Mouse (Mus musculus) thymus, postnatal 10 days (tissue): ENCODE measurements around the gene Ifna6.
"Not testable (repeated sequence)": the region's sequence is repeated elsewhere in the genome, so short reads cannot be mapped to it uniquely, and the experiment has no call there.

ENCODE experiments used
- DNase-seq, 2 experiments: peaks; one replicate each; pipeline ENCODE4 v3.0.0; 2021; ENCODE audit warnings: low spot score in 2 of 2

The Ifna6 gene

DNA sequence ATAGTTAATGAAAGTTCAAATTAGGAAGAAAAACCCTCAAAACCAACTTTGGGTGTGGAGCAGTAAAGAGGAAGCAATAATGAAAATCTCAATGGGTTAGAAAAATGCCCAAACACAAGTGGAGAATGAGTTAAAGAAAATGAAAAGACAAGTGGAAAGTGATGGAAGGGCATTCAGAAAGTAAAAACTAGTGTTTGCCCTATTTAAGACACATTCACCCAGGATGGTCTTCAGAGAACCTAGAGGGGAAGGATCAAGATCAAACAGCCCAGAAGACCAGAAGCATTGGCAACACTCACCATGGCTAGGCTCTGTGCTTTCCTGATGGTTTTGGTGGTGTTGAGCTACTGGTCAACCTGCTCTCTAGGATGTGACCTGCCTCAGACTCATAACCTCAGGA, at the start of gene Ifna6:
Gene Ifna6 (plus strand): TSS at position 301 of the 400 bp plus-strand sequence.
- not testable (repeated sequence) for DNase-seq

DNA sequence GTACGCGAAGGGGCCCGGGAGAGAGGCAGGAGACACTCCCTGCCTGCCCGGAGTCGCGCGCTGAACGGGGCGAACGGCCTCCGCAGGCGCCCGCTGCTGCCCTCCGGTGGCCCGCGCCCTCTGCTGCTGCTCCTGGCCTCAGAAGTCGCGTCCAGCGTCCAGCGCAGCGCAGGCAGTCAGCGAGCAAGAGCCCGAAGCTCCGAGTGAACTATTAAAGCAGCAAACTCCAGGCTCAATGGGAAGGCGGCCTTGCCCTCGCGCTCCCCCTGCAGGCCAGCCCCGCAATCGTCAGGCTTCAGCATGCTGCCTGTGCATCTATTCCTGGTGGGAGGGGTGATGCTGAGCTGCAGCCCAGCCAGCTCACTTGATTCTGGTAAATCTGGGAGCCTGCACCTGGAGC, 47.7 kb upstream of the Ifna6 start, which contains the start of gene Gm13272:
Gene Gm13272 (plus strand): TSS at position 301 of the 400 bp plus-strand sequence.
- not testable (repeated sequence) for DNase-seq

DNA sequence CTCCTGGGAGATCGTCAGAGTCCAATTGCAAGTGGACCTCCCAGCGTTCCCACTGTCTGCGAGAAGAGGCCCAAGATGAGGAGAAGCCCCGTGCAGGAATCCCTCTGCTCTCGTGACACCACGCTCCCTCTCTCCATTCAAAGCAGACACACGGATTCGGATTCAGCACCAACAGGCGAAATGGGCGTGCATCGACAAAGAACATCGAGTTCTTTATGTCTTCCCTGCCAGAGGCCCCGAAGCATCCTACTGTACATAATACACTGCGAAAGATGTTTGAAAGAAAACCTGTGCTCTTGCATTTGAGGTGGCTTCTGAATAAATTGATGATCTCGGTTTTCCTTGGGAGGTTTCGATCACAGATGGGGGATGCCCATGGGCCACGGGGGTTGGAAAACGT, 46.9 kb upstream of the Ifna6 start:
- not testable (repeated sequence) for DNase-seq

DNA sequence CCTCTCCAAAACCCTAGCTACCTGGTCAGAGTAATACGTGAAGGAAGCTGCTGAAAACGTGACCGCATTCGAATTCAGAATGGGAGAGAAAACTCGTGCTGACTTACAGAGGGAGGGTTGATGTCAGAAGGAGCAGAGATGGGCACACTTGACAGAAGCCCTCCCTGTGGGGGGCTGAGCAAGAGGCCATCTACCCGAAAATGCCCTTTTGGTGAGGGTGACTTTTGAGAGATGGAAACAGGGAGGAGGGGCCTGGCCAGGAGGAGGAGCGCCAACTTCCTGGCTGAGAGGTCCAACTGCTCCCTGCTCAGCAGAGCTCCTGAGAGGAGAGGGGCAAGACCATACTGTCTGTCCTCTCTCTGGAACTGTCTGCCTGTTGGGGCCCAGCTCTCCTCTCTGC, 45.4 kb upstream of the Ifna6 start, which contains the start of gene Ifnz:
Gene Ifnz (plus strand): TSS at position 301 of the 400 bp plus-strand sequence.
- DNase-seq = not testable (repeated sequence)

DNA sequence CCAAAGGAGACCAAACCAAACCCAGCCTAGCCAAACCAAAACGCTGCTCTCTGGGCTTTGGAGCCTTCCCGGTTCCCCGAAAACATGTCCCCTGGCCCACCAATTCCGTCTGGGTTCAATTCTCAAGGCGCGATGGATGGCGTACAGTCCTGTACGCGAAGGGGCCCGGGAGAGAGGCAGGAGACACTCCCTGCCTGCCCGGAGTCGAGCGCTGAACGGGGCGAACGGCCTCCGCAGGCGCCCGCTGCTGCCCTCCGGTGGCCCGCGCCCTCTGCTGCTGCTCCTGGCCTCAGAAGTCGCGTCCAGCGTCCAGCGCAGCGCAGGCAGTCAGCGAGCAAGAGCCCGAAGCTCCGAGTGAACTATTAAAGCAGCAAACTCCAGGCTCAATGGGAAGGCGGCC, 44.9 kb upstream of the Ifna6 start:
- DNase-seq = not testable (repeated sequence)

DNA sequence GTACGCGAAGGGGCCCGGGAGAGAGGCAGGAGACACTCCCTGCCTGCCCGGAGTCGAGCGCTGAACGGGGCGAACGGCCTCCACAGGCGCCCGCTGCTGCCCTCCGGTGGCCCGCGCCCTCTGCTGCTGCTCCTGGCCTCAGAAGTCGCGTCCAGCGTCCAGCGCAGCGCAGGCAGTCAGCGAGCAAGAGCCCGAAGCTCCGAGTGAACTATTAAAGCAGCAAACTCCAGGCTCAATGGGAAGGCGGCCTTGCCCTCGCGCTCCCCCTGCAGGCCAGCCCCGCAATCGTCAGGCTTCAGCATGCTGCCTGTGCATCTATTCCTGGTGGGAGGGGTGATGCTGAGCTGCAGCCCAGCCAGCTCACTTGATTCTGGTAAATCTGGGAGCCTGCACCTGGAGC, 41.8 kb upstream of the Ifna6 start, which contains the start of gene Gm13276:
Gene Gm13276 (plus strand): TSS at position 301 of the 400 bp plus-strand sequence.
- DNase-seq = not testable (repeated sequence)

DNA sequence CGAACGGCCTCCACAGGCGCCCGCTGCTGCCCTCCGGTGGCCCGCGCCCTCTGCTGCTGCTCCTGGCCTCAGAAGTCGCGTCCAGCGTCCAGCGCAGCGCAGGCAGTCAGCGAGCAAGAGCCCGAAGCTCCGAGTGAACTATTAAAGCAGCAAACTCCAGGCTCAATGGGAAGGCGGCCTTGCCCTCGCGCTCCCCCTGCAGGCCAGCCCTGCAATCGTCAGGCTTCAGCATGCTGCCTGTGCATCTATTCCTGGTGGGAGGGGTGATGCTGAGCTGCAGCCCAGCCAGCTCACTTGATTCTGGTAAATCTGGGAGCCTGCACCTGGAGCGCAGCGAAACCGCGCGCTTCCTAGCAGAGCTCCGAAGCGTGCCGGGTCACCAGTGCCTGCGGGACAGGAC, 38.8 kb upstream of the Ifna6 start, which contains the start of gene Gm13277:
Gene Gm13277 (plus strand): TSS at position 231 of the 400 bp plus-strand sequence.
- peak; percentile 61 to 66 for DNase-seq

DNA sequence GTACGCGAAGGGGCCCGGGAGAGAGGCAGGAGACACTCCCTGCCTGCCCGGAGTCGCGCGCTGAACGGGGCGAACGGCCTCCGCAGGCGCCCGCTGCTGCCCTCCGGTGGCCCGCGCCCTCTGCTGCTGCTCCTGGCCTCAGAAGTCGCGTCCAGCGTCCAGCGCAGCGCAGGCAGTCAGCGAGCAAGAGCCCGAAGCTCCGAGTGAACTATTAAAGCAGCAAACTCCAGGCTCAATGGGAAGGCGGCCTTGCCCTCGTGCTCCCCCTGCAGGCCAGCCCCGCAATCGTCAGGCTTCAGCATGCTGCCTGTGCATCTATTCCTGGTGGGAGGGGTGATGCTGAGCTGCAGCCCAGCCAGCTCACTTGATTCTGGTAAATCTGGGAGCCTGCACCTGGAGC, 36.0 kb upstream of the Ifna6 start, which contains the start of gene Gm13278:
Gene Gm13278 (plus strand): TSS at position 301 of the 400 bp plus-strand sequence.
- not testable (repeated sequence) for DNase-seq

DNA sequence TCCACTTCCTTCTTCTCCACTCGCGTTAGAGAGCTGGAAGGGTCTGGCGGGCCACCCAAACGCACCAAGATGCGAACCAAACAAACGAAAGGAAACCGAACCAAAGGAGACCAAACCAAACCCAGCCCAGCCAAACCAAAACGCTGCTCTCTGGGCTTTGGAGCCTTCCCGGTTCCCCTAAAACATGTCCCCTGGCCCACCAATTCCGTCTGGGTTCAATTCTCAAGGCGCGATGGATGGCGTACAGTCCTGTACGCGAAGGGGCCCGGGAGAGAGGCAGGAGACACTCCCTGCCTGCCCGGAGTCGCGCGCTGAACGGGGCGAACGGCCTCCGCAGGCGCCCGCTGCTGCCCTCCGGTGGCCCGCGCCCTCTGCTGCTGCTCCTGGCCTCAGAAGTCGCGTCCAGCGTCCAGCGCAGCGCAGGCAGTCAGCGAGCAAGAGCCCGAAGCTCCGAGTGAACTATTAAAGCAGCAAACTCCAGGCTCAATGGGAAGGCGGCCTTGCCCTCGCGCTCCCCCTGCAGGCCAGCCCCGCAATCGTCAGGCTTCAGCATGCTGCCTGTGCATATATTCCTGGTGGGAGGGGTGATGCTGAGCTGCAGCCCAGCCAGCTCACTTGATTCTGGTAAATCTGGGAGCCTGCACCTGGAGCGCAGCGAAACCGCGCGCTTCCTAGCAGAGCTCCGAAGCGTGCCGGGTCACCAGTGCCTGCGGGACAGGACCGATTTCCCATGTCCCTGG, 33.1 kb upstream of the Ifna6 start, which contains the start of gene Gm13275:
Gene Gm13275 (plus strand): TSS at position 552 of the 740 bp plus-strand sequence.
- DNase-seq = peak; percentile 57 to 69

DNA sequence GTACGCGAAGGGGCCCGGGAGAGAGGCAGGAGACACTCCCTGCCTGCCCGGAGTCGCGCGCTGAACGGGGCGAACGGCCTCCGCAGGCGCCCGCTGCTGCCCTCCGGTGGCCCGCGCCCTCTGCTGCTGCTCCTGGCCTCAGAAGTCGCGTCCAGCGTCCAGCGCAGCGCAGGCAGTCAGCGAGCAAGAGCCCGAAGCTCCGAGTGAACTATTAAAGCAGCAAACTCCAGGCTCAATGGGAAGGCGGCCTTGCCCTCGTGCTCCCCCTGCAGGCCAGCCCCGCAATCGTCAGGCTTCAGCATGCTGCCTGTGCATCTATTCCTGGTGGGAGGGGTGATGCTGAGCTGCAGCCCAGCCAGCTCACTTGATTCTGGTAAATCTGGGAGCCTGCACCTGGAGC, 30.1 kb upstream of the Ifna6 start, which contains the start of gene Gm13279:
Gene Gm13279 (plus strand): TSS at position 301 of the 400 bp plus-strand sequence.
- DNase-seq = not testable (repeated sequence)

DNA sequence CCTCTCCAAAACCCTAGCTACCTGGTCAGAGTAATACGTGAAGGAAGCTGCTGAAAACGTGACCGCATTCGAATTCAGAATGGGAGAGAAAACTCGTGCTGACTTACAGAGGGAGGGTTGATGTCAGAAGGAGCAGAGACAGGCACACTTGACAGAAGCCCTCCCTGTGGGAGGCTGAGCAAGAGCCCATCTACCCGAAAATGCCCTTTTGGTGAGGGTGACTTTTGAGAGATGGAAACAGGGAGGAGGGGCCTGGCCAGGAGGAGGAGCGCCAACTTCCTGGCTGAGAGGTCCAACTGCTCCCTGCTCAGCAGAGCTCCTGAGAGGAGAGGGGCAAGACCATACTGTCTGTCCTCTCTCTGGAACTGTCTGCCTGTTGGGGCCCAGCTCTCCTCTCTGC, 27.9 kb upstream of the Ifna6 start, which contains the start of gene Gm13285:
Gene Gm13285 (plus strand): TSS at position 301 of the 400 bp plus-strand sequence.
- DNase-seq = not testable (repeated sequence)

DNA sequence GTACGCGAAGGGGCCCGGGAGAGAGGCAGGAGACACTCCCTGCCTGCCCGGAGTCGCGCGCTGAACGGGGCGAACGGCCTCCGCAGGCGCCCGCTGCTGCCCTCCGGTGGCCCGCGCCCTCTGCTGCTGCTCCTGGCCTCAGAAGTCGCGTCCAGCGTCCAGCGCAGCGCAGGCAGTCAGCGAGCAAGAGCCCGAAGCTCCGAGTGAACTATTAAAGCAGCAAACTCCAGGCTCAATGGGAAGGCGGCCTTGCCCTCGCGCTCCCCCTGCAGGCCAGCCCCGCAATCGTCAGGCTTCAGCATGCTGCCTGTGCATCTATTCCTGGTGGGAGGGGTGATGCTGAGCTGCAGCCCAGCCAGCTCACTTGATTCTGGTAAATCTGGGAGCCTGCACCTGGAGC, 24.3 kb upstream of the Ifna6 start, which contains the start of gene Gm13287:
Gene Gm13287 (plus strand): TSS at position 301 of the 400 bp plus-strand sequence.
- DNase-seq = not testable (repeated sequence)

DNA sequence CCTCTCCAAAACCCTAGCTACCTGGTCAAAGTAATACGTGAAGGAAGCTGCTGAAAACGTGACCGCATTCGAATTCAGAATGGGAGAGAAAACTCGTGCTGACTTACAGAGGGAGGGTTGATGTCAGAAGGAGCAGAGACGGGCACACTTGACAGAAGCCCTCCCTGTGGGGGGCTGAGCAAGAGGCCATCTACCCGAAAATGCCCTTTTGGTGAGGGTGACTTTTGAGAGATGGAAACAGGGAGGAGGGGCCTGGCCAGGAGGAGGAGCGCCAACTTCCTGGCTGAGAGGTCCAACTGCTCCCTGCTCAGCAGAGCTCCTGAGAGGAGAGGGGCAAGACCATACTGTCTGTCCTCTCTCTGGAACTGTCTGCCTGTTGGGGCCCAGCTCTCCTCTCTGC, 22.0 kb upstream of the Ifna6 start, which contains the start of gene Gm13288:
Gene Gm13288 (plus strand): TSS at position 301 of the 400 bp plus-strand sequence.
- DNase-seq = not testable (repeated sequence)

DNA sequence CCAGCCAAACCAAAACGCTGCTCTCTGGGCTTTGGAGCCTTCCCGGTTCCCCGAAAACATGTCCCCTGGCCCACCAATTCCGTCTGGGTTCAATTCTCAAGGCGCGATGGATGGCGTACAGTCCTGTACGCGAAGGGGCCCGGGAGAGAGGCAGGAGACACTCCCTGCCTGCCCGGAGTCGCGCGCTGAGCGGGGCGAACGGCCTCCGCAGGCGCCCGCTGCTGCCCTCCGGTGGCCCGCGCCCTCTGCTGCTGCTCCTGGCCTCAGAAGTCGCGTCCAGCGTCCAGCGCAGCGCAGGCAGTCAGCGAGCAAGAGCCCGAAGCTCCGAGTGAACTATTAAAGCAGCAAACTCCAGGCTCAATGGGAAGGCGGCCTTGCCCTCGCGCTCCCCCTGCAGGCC, 21.5 kb upstream of the Ifna6 start:
- DNase-seq = not testable (repeated sequence)

DNA sequence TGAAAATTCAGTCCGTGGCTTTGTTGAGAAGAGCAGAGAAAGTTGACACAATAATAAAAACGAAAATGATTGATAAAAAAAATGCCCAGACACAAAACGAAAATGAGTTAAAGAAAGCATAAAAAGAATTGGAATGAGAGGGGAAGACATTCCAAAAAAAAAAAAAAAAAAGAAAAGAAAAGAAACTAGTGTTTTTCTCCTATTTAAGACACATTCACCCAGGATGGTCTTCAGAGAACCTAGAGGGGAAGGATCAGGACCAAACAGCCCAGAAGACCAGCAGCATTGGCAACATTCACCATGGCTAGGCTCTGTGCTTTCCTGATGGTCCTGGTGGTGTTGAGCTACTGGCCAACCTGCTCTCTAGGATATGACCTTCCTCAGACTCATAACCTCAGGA, 11.3 kb upstream of the Ifna6 start, which contains the start of gene Ifna7:
Gene Ifna7 (plus strand): TSS at position 301 of the 400 bp plus-strand sequence.
- DNase-seq = no peak

DNA sequence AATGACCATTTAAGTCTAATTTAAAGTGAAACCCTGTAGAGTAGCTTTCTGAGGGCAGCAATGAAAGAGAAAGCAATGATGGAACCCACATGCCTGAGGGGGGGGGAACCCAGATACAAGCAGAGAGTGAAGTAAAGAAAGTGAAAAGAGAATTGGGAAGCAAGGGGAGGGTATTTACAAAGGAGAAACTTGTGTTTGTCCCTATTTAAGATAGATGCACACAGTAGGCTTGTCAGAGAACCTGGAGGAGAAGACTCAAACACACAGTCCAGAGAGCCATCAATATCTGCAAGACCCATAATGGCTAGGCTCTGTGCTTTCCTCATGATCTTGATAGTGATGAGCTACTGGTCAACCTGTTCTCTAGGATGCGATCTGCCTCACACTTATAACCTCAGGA, 7.6 kb upstream of the Ifna6 start, which contains the start of gene Ifna11:
Gene Ifna11 (plus strand): TSS at position 301 of the 400 bp plus-strand sequence.
- DNase-seq = no peak

DNA sequence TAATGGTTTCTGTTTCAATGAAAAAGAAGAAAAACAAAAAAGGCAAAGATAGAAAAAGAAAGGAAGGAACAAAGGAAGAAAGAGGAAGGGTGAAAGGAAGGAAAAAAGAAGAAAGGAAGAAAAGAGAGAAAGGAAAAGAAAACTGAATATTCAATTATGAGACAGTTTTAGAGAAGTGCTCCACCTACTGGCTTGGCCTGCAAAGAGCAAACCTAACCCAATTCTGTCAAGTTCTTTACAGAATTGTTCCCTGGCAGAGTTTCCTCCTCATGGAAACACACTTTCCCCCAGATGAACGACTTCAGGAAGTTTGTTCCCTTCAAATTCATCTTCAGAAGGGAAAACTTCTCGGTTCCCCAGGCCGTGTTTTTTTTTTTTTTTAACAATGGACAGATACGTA, 4.2 kb upstream of the Ifna6 start:
- peak in 1 of 2 experiments; percentile 22 for DNase-seq

DNA sequence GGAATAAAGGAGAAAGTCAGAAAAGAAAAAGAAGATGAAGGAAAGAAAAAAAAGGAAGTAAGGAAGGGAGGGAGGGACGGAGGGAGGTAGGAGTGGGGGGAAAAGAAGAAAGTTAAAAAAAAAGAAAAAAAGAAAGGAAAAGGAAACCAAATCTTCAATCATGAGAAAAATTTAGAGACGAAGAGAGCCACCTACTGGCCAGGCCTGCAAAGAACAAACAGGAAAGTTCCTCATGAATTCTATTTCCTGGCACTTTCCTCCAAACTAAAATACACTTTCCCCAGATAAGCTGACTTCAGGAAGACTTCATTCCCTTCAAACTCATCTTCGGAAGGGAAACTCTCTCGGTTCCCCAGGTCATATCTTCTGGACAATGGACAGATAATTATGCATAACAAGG, 3.3 kb downstream of the Ifna6 start:
- peak in 1 of 2 experiments; percentile 32 for DNase-seq

DNA sequence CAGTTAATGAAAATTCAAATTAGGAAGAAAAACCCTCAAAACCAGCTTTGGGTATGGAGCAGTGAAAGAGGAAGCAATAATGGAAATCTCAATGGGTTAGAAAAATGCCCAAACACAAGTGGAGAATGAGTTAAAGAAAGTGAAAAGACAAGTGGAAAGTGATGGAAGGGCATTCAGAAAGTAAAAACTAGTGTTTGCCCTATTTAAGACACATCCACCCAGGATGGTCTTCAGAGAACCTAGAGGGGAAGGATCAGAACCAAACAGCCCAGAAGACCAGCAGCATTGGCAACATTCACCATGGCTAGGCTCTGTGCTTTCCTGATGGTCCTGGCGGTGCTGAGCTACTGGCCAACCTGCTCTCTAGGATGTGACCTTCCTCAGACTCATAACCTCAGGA, 8.0 kb downstream of the Ifna6 start, which contains the start of gene Ifna5:
Gene Ifna5 (plus strand): TSS at position 301 of the 400 bp plus-strand sequence.
- not testable (repeated sequence) for DNase-seq

DNA sequence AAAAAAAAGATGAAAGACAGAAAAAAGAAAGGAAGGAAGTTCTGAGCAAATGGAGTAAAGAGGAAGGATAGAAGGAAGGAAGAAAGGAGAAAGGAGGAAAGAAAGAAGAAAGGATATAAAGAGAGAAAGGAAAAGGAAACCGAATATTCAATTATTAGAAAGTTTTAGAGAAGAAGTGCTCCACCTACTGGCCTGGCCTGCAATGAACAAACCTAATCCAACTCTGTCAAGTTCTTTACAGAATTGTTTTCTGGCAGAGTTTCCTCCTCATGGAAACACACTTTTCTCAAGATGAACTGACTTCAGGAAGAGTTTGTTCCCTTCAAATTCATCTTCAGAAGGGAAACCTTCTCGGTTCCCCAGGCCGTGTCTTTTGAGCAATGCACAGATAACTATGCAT, 11.6 kb downstream of the Ifna6 start:
- no peak for DNase-seq

DNA sequence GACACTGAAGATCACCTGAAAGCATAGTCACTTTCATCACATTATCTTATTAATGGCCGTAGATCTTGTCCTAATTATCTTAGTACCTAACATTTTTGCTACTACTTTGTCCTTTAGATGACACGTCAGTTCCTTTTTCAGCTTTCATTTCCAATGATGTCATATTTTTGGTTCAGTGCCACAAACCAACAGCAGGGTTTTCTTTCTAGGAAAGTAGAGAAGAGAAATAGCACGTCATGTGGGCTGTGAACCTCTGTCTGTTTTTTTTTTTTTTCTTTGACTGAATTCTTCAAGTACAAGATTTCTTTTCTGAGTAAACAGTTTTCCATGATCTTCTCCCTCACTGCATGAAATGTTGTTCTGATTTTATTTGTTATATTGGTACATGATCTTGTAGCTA, 12.8 kb downstream of the Ifna6 start:
- DNase-seq = no peak

DNA sequence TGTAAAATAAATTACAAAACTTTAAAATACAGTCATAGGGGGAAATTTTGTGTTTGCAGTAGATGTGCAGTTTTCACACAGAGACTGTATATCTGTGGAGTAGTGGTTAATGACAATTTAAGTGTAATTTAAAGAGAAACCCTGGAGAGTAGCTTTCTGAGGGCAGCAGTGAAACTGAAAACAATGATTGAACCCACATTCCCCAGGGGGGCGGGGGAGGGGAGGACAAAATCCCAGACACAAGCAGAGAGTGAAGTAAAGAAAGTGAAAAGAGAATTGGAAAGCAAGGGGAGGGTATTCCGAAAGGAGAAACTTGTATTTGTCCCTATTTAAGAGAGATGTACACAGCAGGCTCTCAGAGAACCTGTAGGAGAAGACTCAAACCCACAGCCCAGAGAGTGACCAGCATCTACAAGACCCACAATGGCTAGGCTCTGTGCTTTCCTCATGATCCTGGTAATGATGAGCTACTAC, 14.3 kb downstream of the Ifna6 start, which contains the start of gene Ifna4:
Gene Ifna4 (plus strand): TSS at position 424 of the 474 bp plus-strand sequence.
- DNase-seq = no peak
